Mouse (Mus musculus) ES-E14 (cell line): ENCODE measurements around the gene Ccdc9b. TPM values are rescaled to one million over a fixed set of nuclear protein-coding genes. Genes with fewer than 3 reads are reported as not detected.

Experiments used
- DNase-seq: peaks from one replicate; pipeline ENCODE4 v3.0.0-alpha.2; 2013; ENCODE audit warnings: low read depth, low spot score
- H3K27ac ChIP-seq: 2 replicates; pipeline ENCODE4 v1.5.1; 2012; ENCODE audit warnings: low read depth, mild to moderate bottlenecking, low read length, moderate library complexity, mixed read lengths; ENCODE audit not compliant: poor library complexity, insufficient read depth, severe bottlenecking
- H3K36me3 ChIP-seq: 2 replicates; pipeline ENCODE4 v1.6.1; 2012; ENCODE audit warnings: mild to moderate bottlenecking, low read length, moderate library complexity, mixed read lengths; ENCODE audit not compliant: control insufficient read depth, poor library complexity, insufficient read depth, severe bottlenecking
- H3K4me1 ChIP-seq, 2 experiments: fragments of 150-350 bp in 1 of 2; sonication (generic) in 1 of 2; 2 replicates each; pipeline ENCODE4 v1.6.1; 2012; ENCODE audit warnings: low read length in 2 of 2, mild to moderate bottlenecking in 1 of 2, mixed read lengths in 1 of 2; ENCODE audit not compliant: control insufficient read depth in 2 of 2, insufficient read depth in 2 of 2, poor library complexity in 1 of 2
- H3K4me3 ChIP-seq, 2 experiments: fragments of 150-350 bp in 1 of 2; sonication (generic) in 1 of 2; 2 replicates each; pipeline ENCODE4 v1.5.1; 2012; ENCODE audit warnings: low read length in 2 of 2, low read depth in 1 of 2, mild to moderate bottlenecking in 1 of 2, mixed read lengths in 1 of 2; ENCODE audit not compliant: insufficient read depth in 1 of 2, poor library complexity in 1 of 2, severe bottlenecking in 1 of 2
- H3K9ac ChIP-seq: 2 replicates; pipeline ENCODE4 v1.6.1; 2012; ENCODE audit warnings: low read depth, mild to moderate bottlenecking, low read length, mixed read lengths; ENCODE audit not compliant: poor library complexity, insufficient read depth, severe bottlenecking
- H3K9me3 ChIP-seq: fragments of 150-350 bp; sonication (generic); 2 replicates; pipeline ENCODE4 v1.6.1; 2012; ENCODE audit warnings: low read depth, mild to moderate bottlenecking, low read length; ENCODE audit not compliant: control insufficient read depth, insufficient read depth
- CHD2 ChIP-seq: IDR thresholded peaks from 2 replicates; pipeline ENCODE4 v1.6.1; 2014; ENCODE audit warnings: mild to moderate bottlenecking, low read depth, low read length, inconsistent platforms
- HCFC1 ChIP-seq: IDR thresholded peaks from 2 replicates; pipeline ENCODE4 v1.6.1; 2012; ENCODE audit warnings: low read length, inconsistent platforms, borderline replicate concordance; ENCODE audit not compliant: insufficient read depth
- MAFK ChIP-seq: IDR thresholded peaks from 2 replicates; pipeline ENCODE4 v1.6.1; 2014; ENCODE audit warnings: mild to moderate bottlenecking, low read depth, low read length, inconsistent platforms; ENCODE audit not compliant: insufficient read depth
- ZC3H11A ChIP-seq: IDR thresholded peaks from 2 replicates; pipeline ENCODE4 v1.6.1; 2012; ENCODE audit warnings: low read depth, mild to moderate bottlenecking, inconsistent platforms, low read length, borderline replicate concordance
- ZNF384 ChIP-seq: IDR thresholded peaks from 2 replicates; pipeline ENCODE4 v1.6.1; 2012; ENCODE audit warnings: low read depth, low read length, inconsistent platforms
- in situ Hi-C, 2 experiments: fragments of 600-800 bp; cut with MboI; formaldehyde crosslinking; loops; one replicate each; pipeline ENCODE4 v1.15.1; 2025; ENCODE audit warnings: low sequenced_read_pairs in 2 of 2, inconsistent platforms in 1 of 2; ENCODE audit not compliant: unreplicated experiment in 2 of 2
- total RNA-seq: library from RNA; depleted of rRNA; stranded (reverse); fragments of 300-350 nt; gene quantifications from 2 replicates; pipeline ENCODE4 v1.2.3, GENCODE M21; 2012

Ccdc9b gene
- total RNA-seq, 1 experiment = 3.1 TPM

GRCm38 (mm10) chr2:118756103-118756502 lies 6.4 kb downstream of the Ccdc9b start:
- H3K9me3 ChIP-seq = no peaks in the 10 kb centered on the region
- in situ Hi-C loops = no loop called here
- no peak overlapping the region for H3K9ac ChIP-seq
- no peak overlapping the region for H3K27ac ChIP-seq
- no peaks in the 10 kb centered on the region for H3K36me3 ChIP-seq
- H3K4me3 ChIP-seq = no peak overlapping the region
- DNase-seq = no peak
- H3K4me1 ChIP-seq = no peaks in the 10 kb centered on the region; a peak in 1 of 4 replicates
- TF ChIP-seq ZNF384 (no peak), ZC3H11A (no peak), CHD2 (no peak), MAFK (no peak), HCFC1 (no peak)

DNA sequence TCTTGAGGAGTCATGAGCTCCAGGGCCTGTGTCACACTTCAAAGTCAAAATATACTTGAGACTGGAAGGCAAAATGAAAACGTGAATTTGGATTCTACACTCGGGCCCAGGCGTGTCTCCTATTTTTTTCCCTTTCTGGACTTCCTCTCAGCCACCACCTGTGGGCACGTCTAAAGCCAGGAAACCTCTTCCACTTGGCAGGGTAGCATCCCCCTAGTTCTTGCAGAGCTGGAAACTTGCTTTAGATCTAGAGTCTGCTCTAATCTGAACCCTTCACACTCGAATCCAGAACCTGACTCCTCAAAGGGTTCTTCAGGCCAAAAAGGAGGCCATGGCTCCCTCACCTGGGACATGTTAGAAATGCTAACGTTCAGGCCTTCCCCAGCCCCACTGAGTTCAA lies 7.1 kb downstream of the Ccdc9b start:
- no peak for DNase-seq
- in situ Hi-C loops = no loop called here
- no peak for TF ChIP-seq ZNF384
- TF ChIP-seq CHD2 = no peak
- no peak for TF ChIP-seq MAFK
- TF ChIP-seq ZC3H11A = no peak
- TF ChIP-seq HCFC1 = no peak

DNA sequence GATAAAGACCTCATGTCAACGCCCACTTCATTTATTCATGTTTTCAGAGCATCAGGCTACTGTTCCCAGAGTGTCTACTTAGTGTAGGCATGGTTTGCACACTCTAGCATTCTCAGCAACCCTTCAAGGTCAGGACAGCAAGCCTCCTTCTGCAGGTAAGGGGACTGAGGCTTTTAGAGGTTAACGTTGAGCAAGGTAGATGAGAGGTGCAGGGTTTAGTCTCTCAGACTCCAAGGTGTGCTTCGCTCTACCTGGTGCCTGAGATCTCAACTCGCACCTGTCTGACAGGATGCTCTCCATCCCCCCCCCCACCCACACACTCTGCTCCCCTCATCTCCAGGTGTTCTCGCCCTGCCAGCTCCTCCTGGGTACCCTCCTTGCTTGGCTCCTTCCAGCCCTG lies 8.3 kb downstream of the Ccdc9b start:
- Histone ChIP-seq H3K9ac (no peak overlapping the region), H3K4me1 (no peaks in the 10 kb centered on the region; a peak in 1 of 4 replicates), H3K4me3 (no peak overlapping the region), H3K36me3 (no peaks in the 10 kb centered on the region), H3K27ac (no peak overlapping the region), H3K9me3 (no peaks in the 10 kb centered on the region)
- TF ChIP-seq MAFK (no peak), ZNF384 (no peak), ZC3H11A (no peak), HCFC1 (no peak), CHD2 (no peak)
- in situ Hi-C loops = no loop called here
- DNase-seq = no peak

More for the DNA sequence above, 7.1 kb downstream of the Ccdc9b start:
- Histone ChIP-seq H3K9me3 (no peaks in the 10 kb centered on the region), H3K36me3 (no peaks in the 10 kb centered on the region), H3K4me1 (no peaks in the 10 kb centered on the region; a peak in 1 of 4 replicates), H3K27ac (no peak overlapping the region), H3K4me3 (no peak overlapping the region), H3K9ac (no peak overlapping the region)

- H3K4me3 ChIP-seq = no peak overlapping the region
- no peak for TF ChIP-seq CHD2
- no peak for TF ChIP-seq MAFK
- TF ChIP-seq HCFC1 = no peak
- no peak for TF ChIP-seq ZNF384
- no peak for TF ChIP-seq ZC3H11A
- H3K9ac ChIP-seq = no peak overlapping the region
- in situ Hi-C loops = no loop called here
- no peak for DNase-seq
- H3K36me3 ChIP-seq = no peaks in the 10 kb centered on the region
- no peaks in the 10 kb centered on the region for H3K9me3 ChIP-seq
- no peak overlapping the region for H3K27ac ChIP-seq
- no peaks in the 10 kb centered on the region for H3K4me1 ChIP-seq
Observed at GRCm38 (mm10) chr2:118752792-118753108, 9.7 kb downstream of the Ccdc9b start.
